Comparison of ENCODE assay signal across 20 mouse cellular contexts in the genomic region with DNA sequence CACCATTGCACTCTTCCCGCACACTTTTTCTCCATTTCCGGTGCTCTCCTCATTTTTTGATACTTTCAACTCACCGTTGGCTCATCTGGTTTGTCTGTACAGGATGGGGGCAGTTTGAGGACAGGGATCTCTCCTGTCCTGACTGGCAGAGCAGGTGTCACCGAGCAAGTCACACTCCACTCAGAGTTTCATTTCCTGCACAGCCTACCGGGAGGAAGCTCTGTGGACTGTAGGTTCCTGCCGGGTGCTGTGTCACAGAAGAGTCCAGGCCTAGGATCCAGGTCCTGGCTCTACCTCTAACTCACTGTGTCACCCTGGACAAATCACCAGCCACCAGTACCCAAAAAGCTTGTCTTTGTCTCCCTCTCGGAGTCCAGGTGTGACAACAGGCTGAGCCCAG. TPM values are rescaled to one million over a fixed set of nuclear protein-coding genes. Genes with fewer than 3 reads are reported as not detected.
"Had no signal": no experiment of that assay in that cellular context is flagged by ENCODE, and none has a peak within 500 bp of the region (broad histone marks: within the 10 kb centered on the region; RNA-seq: fewer than 3 reads in every experiment).

No protein-coding gene starts in this region.

- H3K9ac ChIP-seq: kidney, embryonic 15.5 days; liver, embryonic 13.5 days; neural tube, embryonic 12.5 days; stomach, embryonic 15.5 days had no signal

- H3K27ac ChIP-seq: kidney, embryonic 15.5 days; left cerebral cortex, adult 2 months; liver, embryonic 13.5 days; macrophage; midbrain, embryonic 10.5 days; neural tube, embryonic 12.5 days; stomach, embryonic 15.5 days had no signal

- H3K4me1 ChIP-seq: liver, embryonic 13.5 days; stomach, embryonic 15.5 days had no signal

- H3K4me2 ChIP-seq: kidney, embryonic 15.5 days; liver, embryonic 13.5 days; stomach, embryonic 15.5 days had no signal

- H3K4me3 ChIP-seq: kidney, embryonic 15.5 days; left cerebral cortex, adult 2 months; liver, embryonic 13.5 days; neural tube, embryonic 12.5 days; stomach, embryonic 15.5 days had no signal

- DNase-seq: kidney, adult 8-10 months; kidney, postnatal 10 days; kidney, postnatal 36 days; layer of hippocampus, postnatal 36 days; liver, embryonic 13.5 days; lung, adult 2 months; retina, postnatal 1 day; right cerebral cortex, postnatal 25 days; spleen, adult 18-20 months; thymus, postnatal 36 days had no signal

- H3K36me3 ChIP-seq: kidney, embryonic 15.5 days; liver, embryonic 13.5 days; midbrain, embryonic 10.5 days; neural tube, embryonic 12.5 days; stomach, embryonic 15.5 days had no signal

- H3K9me3 ChIP-seq: kidney, embryonic 15.5 days; liver, embryonic 13.5 days; megakaryocyte, embryonic 14.5 days; midbrain, embryonic 10.5 days; neural tube, embryonic 12.5 days; stomach, embryonic 15.5 days had no signal

RNA-seq across cellular contexts. Expression of gene Cdh22, which starts 7.1 kb away (rescaled TPM):
- total RNA-seq: liver, adult 2 months; neutrophil, adult 5-6 weeks had no signal
- polyA plus RNA-seq: liver, adult 2 months; liver, embryonic 13.5 days; liver, embryonic 16.5 days; macrophage had no signal
